Mouse (Mus musculus): Measurements from ENCODE around the gene Aasdhppt. TPM values are rescaled to one million over a fixed set of nuclear protein-coding genes. Genes with fewer than 3 reads are reported as not detected.

Aasdhppt gene
- polyA plus RNA-seq, 1 experiment from 2014 or later = 31.4 TPM

DNA sequence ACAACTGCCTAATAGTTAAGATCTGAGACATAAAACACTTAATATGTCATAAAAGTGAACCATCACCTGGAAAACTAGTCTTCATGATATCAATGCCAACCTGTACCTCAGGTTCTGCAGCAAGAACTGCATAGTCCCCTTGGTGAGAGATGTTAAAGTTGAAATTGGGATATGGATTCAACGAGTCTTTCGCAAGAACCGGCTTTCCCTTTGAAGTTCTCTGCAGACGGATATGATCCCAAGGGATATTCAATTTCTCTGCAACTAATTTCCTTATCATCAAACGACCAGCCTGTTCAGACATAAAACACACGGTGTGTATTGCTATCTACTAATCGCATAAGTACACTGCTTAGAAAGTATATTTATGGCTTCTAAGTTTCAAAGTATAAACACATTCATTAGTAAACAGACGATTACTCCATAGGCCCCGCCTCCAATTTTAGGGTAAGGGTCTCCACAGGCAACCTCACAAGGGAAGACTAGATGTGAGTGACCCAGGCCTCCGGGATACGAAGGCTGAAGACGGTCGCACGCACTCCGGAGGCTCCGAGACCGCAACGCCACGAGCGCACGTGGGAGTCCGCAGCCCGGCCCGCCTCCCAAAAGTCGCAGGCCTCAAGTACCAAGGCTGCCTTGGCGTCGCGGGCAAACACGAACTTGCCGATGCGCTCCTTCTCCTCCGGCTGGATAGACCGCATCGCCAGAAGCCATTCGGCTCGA lies 482 bp downstream of the Aasdhppt start:
- Histone ChIP-seq H3K4me1 (ENCODE audit: insufficient read depth) (peaks cover 4% of the 10 kb centered on the region; the same call in 1 of the 2 replicates), H3K9me3 (ENCODE audit: low read depth, low read length) (no peaks in the 10 kb centered on the region), H3K9ac (peak overlapping the region; percentile 69), H3K4me3 (ENCODE audit: low read depth, low read length) (peak overlapping the region; percentile 72), H3K27me3 (ENCODE audit: insufficient read depth, low read length) (no peaks in the 10 kb centered on the region), H3K4me2 (peak overlapping the region; percentile 76), H3K36me3 (ENCODE audit: insufficient read depth) (no peaks in the 10 kb centered on the region), H3K27ac (ENCODE audit: low read depth) (peak overlapping the region; percentile 92)
- ATAC-seq (ENCODE audit: insufficient read depth) (peak; percentile 63), DNase-seq (peak; percentile 46)
- WGBS = under 1% methylated on average over 36 of the region's 36 CpGs
- TF ChIP-seq CTCF (IDR thresholded peaks at IDR 0.05; ENCODE audit: low read depth) = no peak

DNA sequence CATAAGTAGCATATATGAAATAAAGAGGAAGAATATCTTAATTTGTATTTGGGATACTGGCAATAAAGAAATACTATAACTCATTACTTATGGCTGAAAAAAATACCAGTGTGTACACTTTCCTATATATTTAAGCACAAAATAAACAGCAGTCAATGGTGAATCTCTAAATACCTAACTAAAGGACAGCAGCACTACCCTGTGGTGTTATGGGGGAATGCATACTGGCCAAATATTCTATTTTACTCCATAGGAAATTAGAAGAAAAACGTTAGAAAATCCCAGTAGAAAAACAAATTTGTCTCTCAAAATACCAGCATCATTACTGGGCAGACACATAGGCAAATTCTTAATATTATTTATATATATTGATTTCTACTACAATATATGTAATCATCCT lies 4.4 kb downstream of the Aasdhppt start:
- H3K9me3 ChIP-seq (ENCODE audit: low read depth, low read length) = no peaks in the 10 kb centered on the region
- H3K4me2 ChIP-seq = no peak overlapping the region
- H3K4me1 ChIP-seq (ENCODE audit: insufficient read depth) = peaks cover 4% of the 10 kb centered on the region; the same call in 1 of the 2 replicates
- ATAC-seq (ENCODE audit: insufficient read depth) (no peak), DNase-seq (no peak)
- no peak overlapping the region for H3K4me3 ChIP-seq (ENCODE audit: low read depth, low read length)
- H3K36me3 ChIP-seq (ENCODE audit: insufficient read depth) = peaks cover 12% of the 10 kb centered on the region; the same call in 1 of the 2 replicates
- WGBS = 56% methylated on average over 1 of the region's 1 CpGs
- H3K27ac ChIP-seq (ENCODE audit: low read depth) = no peak overlapping the region
- H3K27me3 ChIP-seq (ENCODE audit: insufficient read depth, low read length) = no peaks in the 10 kb centered on the region
- H3K9ac ChIP-seq = no peak overlapping the region
- TF ChIP-seq CTCF (IDR thresholded peaks at IDR 0.05; ENCODE audit: low read depth) = 0 out of 2 replicates have a peak, but pooled peaks have one; percentile 5

DNA sequence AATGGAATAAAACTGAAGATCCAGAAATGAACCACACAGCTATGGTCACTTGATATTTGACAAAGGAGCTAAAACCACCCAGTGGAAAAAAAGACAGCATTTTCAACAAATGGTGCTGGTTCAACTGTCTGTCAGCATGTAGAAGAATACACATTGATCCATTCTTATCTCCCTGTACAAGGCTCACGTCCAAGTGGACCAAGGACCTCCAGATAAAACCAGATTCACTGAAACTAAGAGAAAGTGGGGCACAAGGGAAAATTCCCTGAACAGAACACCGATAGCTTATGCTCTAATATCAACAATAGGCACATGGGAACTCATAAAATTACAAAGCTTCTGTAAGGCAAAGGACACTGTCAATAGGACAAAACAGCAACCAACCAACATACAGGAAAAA lies 8.8 kb downstream of the Aasdhppt start:
- ATAC-seq (ENCODE audit: insufficient read depth) (no peak), DNase-seq (no peak)
- no peak overlapping the region for H3K4me3 ChIP-seq (ENCODE audit: low read depth, low read length)
- H3K27ac ChIP-seq (ENCODE audit: low read depth) = no peak overlapping the region
- no peak for TF ChIP-seq CTCF (IDR thresholded peaks at IDR 0.05; ENCODE audit: low read depth)
- no peaks in the 10 kb centered on the region for H3K27me3 ChIP-seq (ENCODE audit: insufficient read depth, low read length)
- whole genome bisulfite sequencing = 82% methylated on average over 2 of the region's 2 CpGs
- H3K9me3 ChIP-seq (ENCODE audit: low read depth, low read length) = no peaks in the 10 kb centered on the region
- no peaks in the 10 kb centered on the region for H3K4me1 ChIP-seq (ENCODE audit: insufficient read depth)
- H3K9ac ChIP-seq = no peak overlapping the region
- no peak overlapping the region for H3K4me2 ChIP-seq
- peaks cover 32% of the 10 kb centered on the region; the same call in 1 of the 2 replicates for H3K36me3 ChIP-seq (ENCODE audit: insufficient read depth)

- H3K9me3 ChIP-seq (ENCODE audit: low read depth, low read length) = no peaks in the 10 kb centered on the region
- DNase-seq (no peak), ATAC-seq (ENCODE audit: insufficient read depth) (0 out of 2 replicates have a peak, but pooled peaks have one; percentile 17)
- H3K27me3 ChIP-seq (ENCODE audit: insufficient read depth, low read length) = no peaks in the 10 kb centered on the region
- H3K4me1 ChIP-seq (ENCODE audit: insufficient read depth) = no peaks in the 10 kb centered on the region
- no peak overlapping the region for H3K27ac ChIP-seq (ENCODE audit: low read depth)
- no peak overlapping the region for H3K4me3 ChIP-seq (ENCODE audit: low read depth, low read length)
- no peak overlapping the region for H3K4me2 ChIP-seq
- no peaks in the 10 kb centered on the region for H3K36me3 ChIP-seq (ENCODE audit: insufficient read depth)
- no peak overlapping the region for H3K9ac ChIP-seq
- TF ChIP-seq CTCF (IDR thresholded peaks at IDR 0.05; ENCODE audit: low read depth) = no peak
- WGBS = 36% methylated on average over 3 of the region's 3 CpGs
Measured at GRCm38 (mm10) chr9:4283850-4284249, 25.4 kb downstream of the Aasdhppt start.

- no peak overlapping the region for H3K4me3 ChIP-seq (ENCODE audit: low read depth, low read length)
- DNase-seq (no peak), ATAC-seq (ENCODE audit: insufficient read depth) (no peak)
- no peaks in the 10 kb centered on the region for H3K9me3 ChIP-seq (ENCODE audit: low read depth, low read length)
- no peak overlapping the region for H3K4me2 ChIP-seq
- H3K36me3 ChIP-seq (ENCODE audit: insufficient read depth) = no peaks in the 10 kb centered on the region
- H3K27me3 ChIP-seq (ENCODE audit: insufficient read depth, low read length) = no peaks in the 10 kb centered on the region
- TF ChIP-seq CTCF (IDR thresholded peaks at IDR 0.05; ENCODE audit: low read depth) = no peak
- no peak overlapping the region for H3K27ac ChIP-seq (ENCODE audit: low read depth)
- WGBS = 94% methylated on average over 3 of the region's 3 CpGs
- no peak overlapping the region for H3K9ac ChIP-seq
- no peaks in the 10 kb centered on the region for H3K4me1 ChIP-seq (ENCODE audit: insufficient read depth)
Measured at GRCm38 (mm10) chr9:4266881-4267280, 42.4 kb downstream of the Aasdhppt start.

DNA sequence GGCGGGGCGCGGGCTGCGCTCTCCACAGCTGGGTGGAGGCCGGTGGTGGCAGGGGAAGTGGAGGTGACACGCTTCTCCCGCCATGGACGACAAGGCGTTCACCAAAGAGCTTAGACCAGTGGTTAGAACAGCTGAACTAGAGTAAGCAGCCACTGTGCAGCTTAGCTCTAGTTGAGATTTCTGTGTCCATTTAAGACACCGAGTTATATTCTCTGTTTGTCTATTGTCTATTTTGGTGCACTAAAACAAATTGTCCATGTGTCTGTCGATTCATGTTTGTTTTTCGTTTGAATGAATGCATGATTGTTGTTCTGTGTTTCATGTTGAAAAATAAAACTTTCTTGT lies 48.6 kb downstream of the Aasdhppt start:
- no peaks in the 10 kb centered on the region for H3K27me3 ChIP-seq (ENCODE audit: insufficient read depth, low read length)
- H3K9me3 ChIP-seq (ENCODE audit: low read depth, low read length) = peaks cover 12% of the 10 kb centered on the region
- no peaks in the 10 kb centered on the region for H3K36me3 ChIP-seq (ENCODE audit: insufficient read depth)
- WGBS = 65% methylated on average over 12 of the region's 12 CpGs
- DNase-seq (no peak), ATAC-seq (ENCODE audit: insufficient read depth) (no peak)
- H3K9ac ChIP-seq = no peak overlapping the region
- no peaks in the 10 kb centered on the region for H3K4me1 ChIP-seq (ENCODE audit: insufficient read depth)
- no peak overlapping the region for H3K27ac ChIP-seq (ENCODE audit: low read depth)
- H3K4me2 ChIP-seq = no peak overlapping the region
- no peak for TF ChIP-seq CTCF (IDR thresholded peaks at IDR 0.05; ENCODE audit: low read depth)
- H3K4me3 ChIP-seq (ENCODE audit: low read depth, low read length) = no peak overlapping the region

- no peaks in the 10 kb centered on the region for H3K4me1 ChIP-seq (ENCODE audit: insufficient read depth)
- 58% methylated on average over 47 of the region's 65 CpGs for WGBS
- ATAC-seq (ENCODE audit: insufficient read depth) = no peak; the same call in 1 of the 2 replicates
- H3K36me3 ChIP-seq (ENCODE audit: insufficient read depth) = no peaks in the 10 kb centered on the region
- H3K9ac ChIP-seq = no peak overlapping the region
- TF ChIP-seq CTCF (IDR thresholded peaks at IDR 0.05; ENCODE audit: low read depth) = no peak
- 0 out of 2 replicates have a peak overlapping the region, but pooled peaks have one; percentile 14 for H3K4me3 ChIP-seq (ENCODE audit: low read depth, low read length)
- peak; percentile 21 for DNase-seq
- no peak overlapping the region for H3K27ac ChIP-seq (ENCODE audit: low read depth)
- H3K9me3 ChIP-seq (ENCODE audit: low read depth, low read length) = peaks cover 12% of the 10 kb centered on the region
- no peak overlapping the region for H3K4me2 ChIP-seq
- H3K27me3 ChIP-seq (ENCODE audit: insufficient read depth, low read length) = no peaks in the 10 kb centered on the region
Measured at GRCm38 (mm10) chr9:4259841-4260745, 49.2 kb downstream of the Aasdhppt start.
